Mouse (Mus musculus): ENCODE data around the gene Tet3. TPM values are rescaled to one million over a fixed set of nuclear protein-coding genes. Genes with fewer than 3 reads are reported as not detected.

Tet3 gene
- polyA plus RNA-seq, 1 experiment from 2014 or later: 30.3 TPM

- no peak for ATAC-seq (replicated peaks; ENCODE audit: insufficient number of reproducible peaks, low FRiP score, low TSS enrichment)
- Histone ChIP-seq H3K9ac (ENCODE audit: low read depth, low read length) (no peak overlapping the region), H3K4me2 (no peak overlapping the region), H3K4me3 (ENCODE audit: low read depth, low read length) (no peak overlapping the region), H3K36me3 (ENCODE audit: control insufficient read depth, insufficient read depth, low read length) (peaks cover 19% of the 10 kb centered on the region), H3K9me3 (replicated peaks; ENCODE audit: control insufficient read depth, low read length) (no peaks in the 10 kb centered on the region), H3K27ac (ENCODE audit: low read depth, low read length) (no peak overlapping the region), H3K4me1 (ENCODE audit: control insufficient read depth, insufficient read depth, low read length) (0 out of 2 replicates have a peak, but pooled peaks cover 4% of the 10 kb centered on the region), H3K27me3 (ENCODE audit: control insufficient read depth, insufficient read depth, low read length) (no peaks in the 10 kb centered on the region)
- WGBS (ENCODE audit: insufficient replicate concordance): 93% methylated on average over 2 of the region's 2 CpGs
Measured at GRCm38 (mm10) chr6:83396711-83397110, 62.2 kb downstream of the Tet3 start.

GRCm38 (mm10) chr6:83395544-83396229, 63.2 kb downstream of the Tet3 start:
- no peak overlapping the region for H3K27ac ChIP-seq (ENCODE audit: low read depth, low read length)
- peak; percentile 42 for ATAC-seq (replicated peaks; ENCODE audit: insufficient number of reproducible peaks, low FRiP score, low TSS enrichment)

GRCm38 (mm10) chr6:83394122-83394521, 64.8 kb downstream of the Tet3 start:
- Histone ChIP-seq H3K4me1 (ENCODE audit: control insufficient read depth, insufficient read depth, low read length) (no peaks in the 10 kb centered on the region), H3K36me3 (ENCODE audit: control insufficient read depth, insufficient read depth, low read length) (peaks cover 16% of the 10 kb centered on the region)
- WGBS (ENCODE audit: insufficient replicate concordance): 94% methylated on average over 4 of the region's 4 CpGs

More at GRCm38 (mm10) chr6:83395544-83396229, 63.2 kb downstream of the Tet3 start:
- H3K36me3 ChIP-seq (ENCODE audit: control insufficient read depth, insufficient read depth, low read length): peaks cover 16% of the 10 kb centered on the region
- no peak overlapping the region for H3K4me3 ChIP-seq (ENCODE audit: low read depth, low read length)
- no peak overlapping the region for H3K4me2 ChIP-seq
- 88% methylated on average over 15 of the region's 15 CpGs for WGBS (ENCODE audit: insufficient replicate concordance)
- H3K4me1 ChIP-seq (ENCODE audit: control insufficient read depth, insufficient read depth, low read length): 0 out of 2 replicates have a peak, but pooled peaks cover 4% of the 10 kb centered on the region
- no peak overlapping the region for H3K9ac ChIP-seq (ENCODE audit: low read depth, low read length)
- H3K27me3 ChIP-seq (ENCODE audit: control insufficient read depth, insufficient read depth, low read length): no peaks in the 10 kb centered on the region
- H3K9me3 ChIP-seq (replicated peaks; ENCODE audit: control insufficient read depth, low read length): no peaks in the 10 kb centered on the region

GRCm38 (mm10) chr6:83392166-83392780, 66.6 kb downstream of the Tet3 start:
- Histone ChIP-seq H3K4me1 (ENCODE audit: control insufficient read depth, insufficient read depth, low read length) (no peaks in the 10 kb centered on the region), H3K9ac (ENCODE audit: low read depth, low read length) (no peak overlapping the region), H3K4me3 (ENCODE audit: low read depth, low read length) (no peak overlapping the region), H3K27ac (ENCODE audit: low read depth, low read length) (no peak overlapping the region), H3K9me3 (replicated peaks; ENCODE audit: control insufficient read depth, low read length) (no peaks in the 10 kb centered on the region), H3K36me3 (ENCODE audit: control insufficient read depth, insufficient read depth, low read length) (peaks cover 15% of the 10 kb centered on the region), H3K4me2 (no peak overlapping the region), H3K27me3 (ENCODE audit: control insufficient read depth, insufficient read depth, low read length) (no peaks in the 10 kb centered on the region)
- ATAC-seq (replicated peaks; ENCODE audit: insufficient number of reproducible peaks, low FRiP score, low TSS enrichment): no peak
- WGBS (ENCODE audit: insufficient replicate concordance): 88% methylated on average over 8 of the region's 8 CpGs

More at GRCm38 (mm10) chr6:83394122-83394521, 64.8 kb downstream of the Tet3 start:
- no peak overlapping the region for H3K27ac ChIP-seq (ENCODE audit: low read depth, low read length)
- no peak for ATAC-seq (replicated peaks; ENCODE audit: insufficient number of reproducible peaks, low FRiP score, low TSS enrichment)
- H3K9me3 ChIP-seq (replicated peaks; ENCODE audit: control insufficient read depth, low read length): no peaks in the 10 kb centered on the region
- H3K27me3 ChIP-seq (ENCODE audit: control insufficient read depth, insufficient read depth, low read length): no peaks in the 10 kb centered on the region
- H3K4me3 ChIP-seq (ENCODE audit: low read depth, low read length): no peak overlapping the region
- no peak overlapping the region for H3K9ac ChIP-seq (ENCODE audit: low read depth, low read length)
- H3K4me2 ChIP-seq: no peak overlapping the region

- Histone ChIP-seq H3K4me3 (ENCODE audit: low read depth, low read length) (no peak overlapping the region), H3K36me3 (ENCODE audit: control insufficient read depth, insufficient read depth, low read length) (peaks cover 23% of the 10 kb centered on the region), H3K9ac (ENCODE audit: low read depth, low read length) (no peak overlapping the region), H3K9me3 (replicated peaks; ENCODE audit: control insufficient read depth, low read length) (no peaks in the 10 kb centered on the region), H3K4me1 (ENCODE audit: control insufficient read depth, insufficient read depth, low read length) (no peaks in the 10 kb centered on the region; the same call in 1 of the 2 replicates), H3K27ac (ENCODE audit: low read depth, low read length) (no peak overlapping the region), H3K4me2 (no peak overlapping the region), H3K27me3 (ENCODE audit: control insufficient read depth, insufficient read depth, low read length) (no peaks in the 10 kb centered on the region)
- ATAC-seq (replicated peaks; ENCODE audit: insufficient number of reproducible peaks, low FRiP score, low TSS enrichment): no peak
- WGBS (ENCODE audit: insufficient replicate concordance): 90% methylated on average over 9 of the region's 9 CpGs
Measured at GRCm38 (mm10) chr6:83385569-83386090, 73.3 kb downstream of the Tet3 start.

- ATAC-seq (replicated peaks; ENCODE audit: insufficient number of reproducible peaks, low FRiP score, low TSS enrichment): peak; percentile 75
- no peak overlapping the region for H3K4me2 ChIP-seq
- H3K4me1 ChIP-seq (ENCODE audit: control insufficient read depth, insufficient read depth, low read length): no peaks in the 10 kb centered on the region; the same call in 1 of the 2 replicates
- no peak overlapping the region for H3K9ac ChIP-seq (ENCODE audit: low read depth, low read length)
- H3K36me3 ChIP-seq (ENCODE audit: control insufficient read depth, insufficient read depth, low read length): peaks cover 35% of the 10 kb centered on the region
- peak overlapping the region; percentile 41; the same call in 1 of the 2 replicates for H3K27ac ChIP-seq (ENCODE audit: low read depth, low read length)
- 63% methylated on average over 10 of the region's 10 CpGs for WGBS (ENCODE audit: insufficient replicate concordance)
- no peak overlapping the region for H3K4me3 ChIP-seq (ENCODE audit: low read depth, low read length)
- no peaks in the 10 kb centered on the region for H3K27me3 ChIP-seq (ENCODE audit: control insufficient read depth, insufficient read depth, low read length)
- H3K9me3 ChIP-seq (replicated peaks; ENCODE audit: control insufficient read depth, low read length): no peaks in the 10 kb centered on the region
Measured at GRCm38 (mm10) chr6:83381510-83382491, 77.1 kb downstream of the Tet3 start.

GRCm38 (mm10) chr6:83373704-83374300, 85.1 kb downstream of the Tet3 start:
- Histone ChIP-seq H3K27me3 (ENCODE audit: control insufficient read depth, insufficient read depth, low read length) (no peaks in the 10 kb centered on the region), H3K4me3 (ENCODE audit: low read depth, low read length) (no peak overlapping the region), H3K4me2 (no peak overlapping the region), H3K4me1 (ENCODE audit: control insufficient read depth, insufficient read depth, low read length) (no peaks in the 10 kb centered on the region), H3K27ac (ENCODE audit: low read depth, low read length) (no peak overlapping the region), H3K36me3 (ENCODE audit: control insufficient read depth, insufficient read depth, low read length) (peaks cover 63% of the 10 kb centered on the region), H3K9me3 (replicated peaks; ENCODE audit: control insufficient read depth, low read length) (no peaks in the 10 kb centered on the region), H3K9ac (ENCODE audit: low read depth, low read length) (no peak overlapping the region)
- no peak for ATAC-seq (replicated peaks; ENCODE audit: insufficient number of reproducible peaks, low FRiP score, low TSS enrichment)
- WGBS (ENCODE audit: insufficient replicate concordance): 77% methylated on average over 9 of the region's 9 CpGs

GRCm38 (mm10) chr6:83371350-83371749, 87.5 kb downstream of the Tet3 start:
- 84% methylated on average over 3 of the region's 3 CpGs for WGBS (ENCODE audit: insufficient replicate concordance)
- Histone ChIP-seq H3K4me1 (ENCODE audit: control insufficient read depth, insufficient read depth, low read length) (no peaks in the 10 kb centered on the region), H3K4me3 (ENCODE audit: low read depth, low read length) (no peak overlapping the region), H3K27me3 (ENCODE audit: control insufficient read depth, insufficient read depth, low read length) (no peaks in the 10 kb centered on the region), H3K9me3 (replicated peaks; ENCODE audit: control insufficient read depth, low read length) (no peaks in the 10 kb centered on the region), H3K36me3 (ENCODE audit: control insufficient read depth, insufficient read depth, low read length) (peaks cover 68% of the 10 kb centered on the region), H3K9ac (ENCODE audit: low read depth, low read length) (no peak overlapping the region), H3K4me2 (no peak overlapping the region), H3K27ac (ENCODE audit: low read depth, low read length) (no peak overlapping the region)
- ATAC-seq (replicated peaks; ENCODE audit: insufficient number of reproducible peaks, low FRiP score, low TSS enrichment): no peak

Measured in heart, embryonic 11.5 days (tissue).